Mouse (Mus musculus) embryonic facial prominence, embryonic 10.5 days (tissue): ENCODE data around the gene Iqgap1. TPM values are rescaled to one million over a fixed set of nuclear protein-coding genes. Genes with fewer than 3 reads are reported as not detected.

Source experiments
- DNase-seq: peaks from one replicate; pipeline ENCODE4 v3.0.0-alpha.2; 2017; ENCODE audit warnings: low spot score
- H3K27ac ChIP-seq: fragments of 300-500 bp; sonication (generic); replicated peaks from 2 replicates; pipeline ENCODE4 v1.5.1; 2016; ENCODE audit warnings: mild to moderate bottlenecking
- H3K27me3 ChIP-seq: fragments of 300-500 bp; sonication (generic); replicated peaks from 2 replicates; pipeline ENCODE4 v1.6.1; 2016; ENCODE audit warnings: low read depth, mild to moderate bottlenecking; ENCODE audit not compliant: poor library complexity, severe bottlenecking
- H3K36me3 ChIP-seq: fragments of 300-500 bp; sonication (generic); replicated peaks from 2 replicates; pipeline ENCODE4 v1.6.1; 2016; ENCODE audit warnings: mild to moderate bottlenecking, moderate library complexity
- H3K4me1 ChIP-seq: fragments of 300-500 bp; sonication (generic); 2 replicates; pipeline ENCODE4 v1.6.1; 2016
- H3K4me3 ChIP-seq: fragments of 300-500 bp; sonication (generic); 2 replicates; pipeline ENCODE4 v1.5.1; 2016; ENCODE audit warnings: mild to moderate bottlenecking, moderate library complexity
- H3K9me3 ChIP-seq: fragments of 300-500 bp; sonication (generic); 2 replicates; pipeline ENCODE4 v1.6.1; 2016; ENCODE audit warnings: mild to moderate bottlenecking
- WGBS: fragments of 180-500 bp; shearing (Covaris S2); methylation state at CpG from one replicate; pipeline ENCODE4 v1.1.7; 2016; 5-methylcytosine and 5-hydroxymethylcytosine counted together
- polyA plus RNA-seq: library from polyadenylated mRNA; unstranded; fragments of >200 nt; fragmentation: Nextera tagmentation; extraction: Ambion mirVana; gene quantifications from 2 replicates; pipeline ENCODE4 v1.2.1, GENCODE M21; 2016

Iqgap1 gene
- polyA plus RNA-seq, 1 experiment from 2014 or later: 29.3 TPM

- Histone ChIP-seq H3K27ac (no peak overlapping the region), H3K27me3 (no peaks in the 10 kb centered on the region), H3K9me3 (no peaks in the 10 kb centered on the region), H3K36me3 (no peaks in the 10 kb centered on the region), H3K4me1 (peaks cover 10% of the 10 kb centered on the region), H3K4me3 (no peak overlapping the region)
- 82% methylated on average over 4 of the region's 4 CpGs for WGBS
- DNase-seq: no peak
Observed at GRCm38 (mm10) chr7:80823267-80823666, 2.5 kb downstream of the Iqgap1 start.

- 80% methylated on average over 4 of the region's 4 CpGs for WGBS
- H3K36me3 ChIP-seq: no peaks in the 10 kb centered on the region
- no peaks in the 10 kb centered on the region for H3K9me3 ChIP-seq
- no peak for DNase-seq
- H3K4me3 ChIP-seq: no peak overlapping the region
- no peaks in the 10 kb centered on the region for H3K27me3 ChIP-seq
- peaks cover 5% of the 10 kb centered on the region for H3K4me1 ChIP-seq
- H3K27ac ChIP-seq: no peak overlapping the region
Observed at GRCm38 (mm10) chr7:80820838-80821237, 4.9 kb downstream of the Iqgap1 start.

GRCm38 (mm10) chr7:80816641-80817040 is 9.1 kb downstream of the Iqgap1 start:
- 69% methylated on average over 5 of the region's 5 CpGs for WGBS
- Histone ChIP-seq H3K4me1 (no peaks in the 10 kb centered on the region), H3K27me3 (no peaks in the 10 kb centered on the region), H3K27ac (no peak overlapping the region), H3K36me3 (no peaks in the 10 kb centered on the region), H3K9me3 (no peaks in the 10 kb centered on the region), H3K4me3 (no peak overlapping the region)
- no peak for DNase-seq

GRCm38 (mm10) chr7:80813397-80813796 is 12.4 kb downstream of the Iqgap1 start:
- H3K4me1 ChIP-seq: no peaks in the 10 kb centered on the region
- WGBS: 91% methylated on average over 4 of the region's 4 CpGs
- H3K4me3 ChIP-seq: no peak overlapping the region
- H3K27me3 ChIP-seq: no peaks in the 10 kb centered on the region
- H3K36me3 ChIP-seq: no peaks in the 10 kb centered on the region
- DNase-seq: no peak
- no peak overlapping the region for H3K27ac ChIP-seq
- no peaks in the 10 kb centered on the region for H3K9me3 ChIP-seq

- no peak for DNase-seq
- Histone ChIP-seq H3K4me3 (no peak overlapping the region), H3K9me3 (no peaks in the 10 kb centered on the region), H3K4me1 (peaks cover 18% of the 10 kb centered on the region), H3K27ac (no peak overlapping the region), H3K27me3 (peaks cover 21% of the 10 kb centered on the region), H3K36me3 (no peaks in the 10 kb centered on the region)
- WGBS: 84% methylated on average over 4 of the region's 4 CpGs
Observed at GRCm38 (mm10) chr7:80806331-80806730, 19.4 kb downstream of the Iqgap1 start.

GRCm38 (mm10) chr7:80803173-80803872 is 22.5 kb downstream of the Iqgap1 start:
- Histone ChIP-seq H3K27me3 (peaks cover 21% of the 10 kb centered on the region), H3K4me1 (peaks cover 18% of the 10 kb centered on the region), H3K9me3 (no peaks in the 10 kb centered on the region), H3K4me3 (peak overlapping the region; percentile 71), H3K36me3 (peaks cover 14% of the 10 kb centered on the region), H3K27ac (peak overlapping the region; percentile 81)
- peak; percentile 98 for DNase-seq
- WGBS: under 1% methylated on average over 47 of the region's 47 CpGs

GRCm38 (mm10) chr7:80802412-80803160 is 23.2 kb downstream of the Iqgap1 start:
- peak overlapping the region; percentile 81 for H3K27ac ChIP-seq
- no peak for DNase-seq
- H3K36me3 ChIP-seq: peaks cover 21% of the 10 kb centered on the region
- H3K4me3 ChIP-seq: peak overlapping the region; percentile 71
- peaks cover 21% of the 10 kb centered on the region for H3K27me3 ChIP-seq
- no peaks in the 10 kb centered on the region for H3K9me3 ChIP-seq
- WGBS: 1% methylated on average over 37 of the region's 37 CpGs
- H3K4me1 ChIP-seq: peaks cover 18% of the 10 kb centered on the region

- Histone ChIP-seq H3K36me3 (peaks cover 41% of the 10 kb centered on the region), H3K27me3 (peaks cover 11% of the 10 kb centered on the region), H3K4me3 (no peak overlapping the region), H3K4me1 (peaks cover 18% of the 10 kb centered on the region), H3K27ac (no peak overlapping the region), H3K9me3 (0 out of 2 replicates have a peak, but pooled peaks cover under 1% of the 10 kb centered on the region)
- no peak for DNase-seq
- whole genome bisulfite sequencing: 86% methylated on average over 5 of the region's 5 CpGs
Observed at GRCm38 (mm10) chr7:80799307-80799706, 26.5 kb downstream of the Iqgap1 start.

GRCm38 (mm10) chr7:80796805-80797567 is 28.8 kb downstream of the Iqgap1 start:
- peaks cover 8% of the 10 kb centered on the region; the same call in 1 of the 2 replicates for H3K9me3 ChIP-seq
- H3K27ac ChIP-seq: no peak overlapping the region
- DNase-seq: no peak
- H3K27me3 ChIP-seq: peaks cover 4% of the 10 kb centered on the region; the same call in 1 of the 2 replicates
- peaks cover 49% of the 10 kb centered on the region for H3K36me3 ChIP-seq
- WGBS: 91% methylated on average over 15 of the region's 15 CpGs
- H3K4me1 ChIP-seq: peaks cover 4% of the 10 kb centered on the region; the same call in 1 of the 2 replicates
- H3K4me3 ChIP-seq: no peak overlapping the region

- no peak overlapping the region for H3K27ac ChIP-seq
- peaks cover 8% of the 10 kb centered on the region; the same call in 1 of the 2 replicates for H3K9me3 ChIP-seq
- 91% methylated on average over 6 of the region's 6 CpGs for WGBS
Observed at GRCm38 (mm10) chr7:80796258-80796657, 29.5 kb downstream of the Iqgap1 start.

GRCm38 (mm10) chr7:80789534-80789933 is 36.2 kb downstream of the Iqgap1 start:
- DNase-seq: no peak
- no peaks in the 10 kb centered on the region for H3K27me3 ChIP-seq
- H3K9me3 ChIP-seq: peaks cover 8% of the 10 kb centered on the region; the same call in 1 of the 2 replicates
- H3K27ac ChIP-seq: no peak overlapping the region
- WGBS: 81% methylated on average over 5 of the region's 5 CpGs
- peaks cover 16% of the 10 kb centered on the region for H3K4me1 ChIP-seq
- no peak overlapping the region for H3K4me3 ChIP-seq
- H3K36me3 ChIP-seq: peaks cover 8% of the 10 kb centered on the region

More at GRCm38 (mm10) chr7:80796258-80796657, 29.5 kb downstream of the Iqgap1 start:
- H3K4me3 ChIP-seq: no peak overlapping the region
- no peaks in the 10 kb centered on the region for H3K4me1 ChIP-seq
- H3K27me3 ChIP-seq: no peaks in the 10 kb centered on the region
- H3K36me3 ChIP-seq: peaks cover 49% of the 10 kb centered on the region
- DNase-seq: no peak

GRCm38 (mm10) chr7:80789061-80789460 is 36.7 kb downstream of the Iqgap1 start:
- 35% methylated on average over 1 of the region's 1 CpGs for WGBS
- H3K27ac ChIP-seq: no peak overlapping the region
- no peak overlapping the region for H3K4me3 ChIP-seq
- peaks cover 16% of the 10 kb centered on the region for H3K4me1 ChIP-seq
- no peaks in the 10 kb centered on the region for H3K27me3 ChIP-seq
- DNase-seq: no peak
- H3K36me3 ChIP-seq: peaks cover 8% of the 10 kb centered on the region
- H3K9me3 ChIP-seq: peaks cover 5% of the 10 kb centered on the region; the same call in 1 of the 2 replicates
